Mouse (Mus musculus) sigmoid colon, adult 10 weeks (tissue): ENCODE results near the gene Pmm2. TPM values are rescaled to one million over a fixed set of nuclear protein-coding genes. Genes with fewer than 3 reads are reported as not detected.

Experiments
- polyA plus RNA-seq: library from polyadenylated mRNA; stranded (reverse); fragments of 350-450 nt; fragmentation: Illumina TruSeq; extraction: RNeasy Lipid Tissue Mini Kit (QIAGEN cat#74804); gene quantifications from one replicate; pipeline ENCODE4 v1.2.3, GENCODE M21; 2014; ENCODE audit warnings: low read depth, low replicate concordance

Gene Pmm2
- polyA plus RNA-seq, result 578 TPM

DNA sequence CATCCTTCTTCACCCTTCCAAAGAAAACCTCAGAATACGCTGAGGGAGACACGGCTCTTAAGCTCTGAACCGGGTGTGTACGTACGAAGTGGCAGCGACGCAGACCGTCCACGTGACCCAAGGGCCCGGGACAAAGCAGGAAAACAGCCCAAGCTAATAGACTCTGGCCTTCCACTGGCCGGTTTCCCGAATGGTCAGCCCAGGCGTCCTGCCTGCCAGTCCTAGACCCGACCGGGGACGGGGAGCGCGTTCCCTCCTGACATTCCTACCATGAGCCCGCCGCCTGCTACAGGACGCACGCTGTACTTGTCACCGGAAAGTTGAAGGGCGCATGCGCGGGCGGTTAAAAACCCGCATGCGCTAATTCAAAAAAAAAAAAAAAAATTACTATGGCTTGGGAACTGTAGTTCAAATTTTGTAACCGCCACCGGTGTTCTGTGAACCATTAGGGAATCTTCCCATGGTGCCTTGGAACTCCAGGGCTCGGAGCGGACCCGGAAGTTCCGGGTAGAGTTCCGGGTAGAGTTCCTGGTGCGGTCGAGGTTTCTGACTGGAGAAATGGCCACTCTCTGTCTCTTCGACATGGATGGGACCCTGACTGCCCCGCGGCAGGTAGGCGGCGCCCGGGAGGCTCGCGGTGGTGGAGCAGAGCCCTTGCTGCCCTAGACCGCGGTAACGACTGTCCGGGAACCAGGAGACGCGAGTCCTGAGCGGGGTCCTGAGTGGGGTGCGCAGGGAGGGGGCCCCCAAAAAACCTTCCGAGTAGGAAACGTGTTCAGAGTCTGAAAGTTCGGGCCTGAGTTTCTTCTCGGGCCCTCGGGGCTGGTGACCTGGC, at the start of gene Pmm2, which contains the start of gene Tmem186:
TSS of gene Pmm2 (plus strand) at position 458 of the 835 bp plus-strand sequence.
TSS of gene Tmem186 (minus strand) at position 496 of the 835 bp plus-strand sequence.

DNA sequence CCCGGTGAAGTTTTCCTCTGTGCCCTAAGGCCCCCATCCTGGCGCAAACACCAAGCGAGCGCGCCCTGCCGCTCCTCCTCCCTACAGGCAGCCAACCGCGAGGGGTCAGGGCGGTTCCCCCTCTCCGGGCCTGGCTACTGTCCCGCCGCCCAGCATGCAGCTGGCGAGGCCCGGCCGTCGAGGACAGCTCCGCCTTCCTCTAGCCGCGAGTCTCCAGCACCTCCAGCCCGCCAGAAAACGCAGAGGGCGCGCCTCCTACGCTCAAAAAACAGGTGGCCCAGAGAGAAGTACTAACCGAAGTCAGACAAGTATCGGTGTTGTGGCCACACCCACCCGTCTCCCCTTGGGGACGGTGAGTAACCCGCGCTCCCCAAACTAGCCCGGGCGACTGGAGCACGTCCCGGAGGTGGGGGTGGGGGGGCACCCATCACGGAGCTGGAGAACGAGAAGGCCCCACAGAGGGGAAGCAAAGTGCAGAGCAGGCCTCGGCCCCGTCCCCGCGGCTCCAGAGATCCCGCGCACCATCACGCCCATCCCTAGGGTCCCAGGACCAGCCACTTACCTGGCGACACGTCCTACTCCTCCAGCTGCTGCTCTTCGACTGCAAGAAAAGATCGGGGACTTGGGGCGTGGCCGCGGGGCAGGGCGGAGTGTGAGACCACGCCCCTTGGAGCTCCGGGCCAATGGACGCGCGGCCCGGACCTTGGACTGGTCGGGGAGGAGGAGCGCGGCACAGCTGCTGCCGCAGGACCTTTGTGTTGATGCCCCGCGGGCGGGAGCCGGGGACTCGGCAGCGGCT, 34.3 kb downstream of the Pmm2 start, which contains the start of gene Carhsp1:
TSS of gene Carhsp1 (minus strand) at position 605 of the 799 bp plus-strand sequence.

DNA sequence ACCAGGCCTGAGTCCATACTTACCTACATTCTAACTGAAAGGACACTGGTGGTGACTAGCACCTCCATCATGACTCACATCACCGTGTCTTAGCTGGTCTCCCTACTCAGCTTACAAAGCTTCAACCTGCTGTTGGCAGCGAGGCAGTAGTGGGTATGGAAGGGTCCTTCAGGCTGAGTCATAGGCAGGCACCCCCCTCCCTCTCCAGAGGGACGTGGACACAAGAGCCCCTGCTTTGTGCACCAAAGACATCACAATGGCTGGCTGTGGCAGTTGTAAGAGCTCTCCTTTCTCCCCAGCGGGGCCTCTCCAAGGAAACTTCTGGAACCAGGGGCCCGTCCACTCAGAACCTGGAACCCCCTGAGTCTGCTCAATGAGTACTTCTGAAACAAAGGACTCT, 43.0 kb downstream of the Pmm2 start, which contains the start of gene Gm5767:
TSS of gene Gm5767 (plus strand) at position 301 of the 400 bp plus-strand sequence.

Other genes starting within 250 kb of the Pmm2 start
- not detected for gene Tmem114, start 212.5 kb upstream of the Pmm2 start, polyA plus RNA-seq
- 0.88 TPM for gene Mettl22, start 166.9 kb upstream of the Pmm2 start, polyA plus RNA-seq
- 160 TPM for gene Abat, start 124.2 kb upstream of the Pmm2 start, polyA plus RNA-seq
- gene Tmem186, start within 50 bp of the Pmm2 start, polyA plus RNA-seq, result 9.1 TPM
- gene Carhsp1, start 34.5 kb downstream of the Pmm2 start, polyA plus RNA-seq, result 23.3 TPM
- not detected for gene Gm5767, start 43.1 kb downstream of the Pmm2 start, polyA plus RNA-seq
- 256 TPM for gene Usp7, start 154.6 kb downstream of the Pmm2 start, polyA plus RNA-seq
- 172 TPM for gene 1810013L24Rik, start 192.4 kb downstream of the Pmm2 start, polyA plus RNA-seq